Mouse (Mus musculus) lung, adult 2 months (tissue): ENCODE measurements around the gene Ccdc28a. TPM values are rescaled to one million over a fixed set of nuclear protein-coding genes. Genes with fewer than 3 reads are reported as not detected.

Source experiments
- DNase-seq: peaks from one replicate; pipeline ENCODE4 v3.0.0; 2022
- H3K4me1 ChIP-seq: fragments of 200-500 bp; 2 replicates; pipeline ENCODE4 v1.6.1; 2011; ENCODE audit warnings: low read length; ENCODE audit not compliant: control insufficient read depth, insufficient read depth
- H3K4me3 ChIP-seq: fragments of 200-500 bp; replicated peaks from 2 replicates; pipeline ENCODE3; 2011; ENCODE audit warnings: low read depth, mild to moderate bottlenecking, control low read depth, low read length; ENCODE audit errors: extremely low read depth
- CTCF ChIP-seq: fragments of 200-500 bp; IDR thresholded peaks from 2 replicates; pipeline ENCODE4 v1.5.1; 2011; ENCODE audit warnings: mild to moderate bottlenecking, low read length, control low read depth; ENCODE audit not compliant: insufficient read depth
- POLR2A ChIP-seq: fragments of 200-500 bp; IDR thresholded peaks from 2 replicates; pipeline ENCODE4 v1.6.1; 2011; ENCODE audit warnings: low read depth, mild to moderate bottlenecking, control low read depth, low read length, borderline replicate concordance; ENCODE audit errors: extremely low read depth
- WGBS: fragments of 180-500 bp; shearing (Covaris S2); methylation state at CpG from one replicate; pipeline ENCODE4 v1.1.7; 2018; 5-methylcytosine and 5-hydroxymethylcytosine counted together
- polyA plus RNA-seq: library from polyadenylated mRNA; depleted of rRNA; stranded (reverse); fragments of >200 nt; gene quantifications from 2 replicates; pipeline ENCODE4 v1.2.3, GENCODE M21; 2012

Gene Ccdc28a
- polyA plus RNA-seq, 1 experiment, result 13.7 TPM

- Histone ChIP-seq H3K4me3 (no peak overlapping the region), H3K4me1 (peaks cover 4% of the 10 kb centered on the region)
- WGBS, result 73% methylated on average over 5 of the region's 5 CpGs
- DNase-seq, result no peak
- TF ChIP-seq POLR2A (no peak), CTCF (no peak)
Observed at GRCm38 (mm10) chr10:18198286-18199015, 36.3 kb downstream of the Ccdc28a start.

DNA sequence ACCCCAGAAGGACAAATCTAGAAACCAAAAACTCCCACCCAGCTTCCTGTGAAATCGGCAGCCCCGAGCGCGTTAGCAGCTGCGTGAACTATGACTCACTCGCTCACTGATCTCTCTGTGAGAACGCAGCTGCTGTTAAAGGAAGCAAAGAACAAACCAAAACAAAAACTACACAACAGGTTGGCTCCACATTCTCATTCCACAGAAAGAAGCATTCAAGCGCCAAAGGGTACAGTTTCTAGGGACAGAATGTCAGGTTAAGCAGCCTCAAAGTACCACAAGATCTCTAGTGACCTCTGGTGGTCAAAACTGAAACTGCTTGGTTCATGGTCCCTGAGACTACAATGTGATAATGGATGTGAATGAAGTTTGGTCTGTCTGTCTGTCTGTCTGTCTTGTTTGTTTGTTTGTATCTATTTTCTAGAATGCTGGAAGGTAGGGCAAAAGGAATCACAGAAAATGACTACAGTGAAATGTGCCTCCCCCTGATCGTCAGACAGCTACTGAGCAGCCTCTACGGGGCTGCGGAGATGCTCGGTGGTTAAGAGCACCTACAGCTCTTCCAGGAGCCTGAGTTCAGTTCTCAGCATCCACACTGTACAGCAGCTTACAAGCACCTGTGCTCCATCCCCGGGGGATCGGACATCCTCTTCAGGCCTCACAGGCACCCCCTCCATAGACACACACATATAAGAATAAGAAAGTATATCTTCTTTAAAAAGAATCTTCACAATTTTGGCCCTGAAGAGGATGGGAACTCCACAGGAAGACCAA lies 37.4 kb downstream of the Ccdc28a start:
- peak; percentile 45 for DNase-seq
- TF ChIP-seq POLR2A (no peak), CTCF (peak; percentile 55)
- WGBS, result 41% methylated on average over 14 of the region's 14 CpGs
- peak overlapping the region; percentile 52 for H3K4me3 ChIP-seq
- peaks cover 4% of the 10 kb centered on the region for H3K4me1 ChIP-seq

DNA sequence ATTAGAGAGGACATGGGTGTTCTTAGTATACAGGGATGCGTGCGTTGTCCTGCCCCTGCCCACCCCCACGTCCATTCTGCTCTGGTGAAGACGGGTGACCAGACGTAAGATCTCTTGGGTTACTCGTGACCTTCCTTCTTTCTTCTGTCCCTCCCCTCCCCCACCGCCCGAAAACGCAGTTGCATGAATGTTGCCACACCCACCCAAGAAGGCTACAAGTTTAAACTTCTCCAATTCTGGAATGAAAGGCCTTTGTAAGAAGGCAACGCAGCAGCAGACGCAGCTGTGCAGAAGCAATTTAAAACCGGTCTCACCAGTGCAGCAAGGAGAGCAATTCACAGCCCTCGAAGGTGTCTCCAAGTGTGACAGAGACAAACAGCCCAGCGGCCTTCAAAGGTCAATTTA lies 40.1 kb downstream of the Ccdc28a start:
- no peak for DNase-seq
- Histone ChIP-seq H3K4me1 (peaks cover 7% of the 10 kb centered on the region), H3K4me3 (no peak overlapping the region)
- TF ChIP-seq CTCF (no peak), POLR2A (no peak)
- 45% methylated on average over 14 of the region's 14 CpGs for WGBS

DNA sequence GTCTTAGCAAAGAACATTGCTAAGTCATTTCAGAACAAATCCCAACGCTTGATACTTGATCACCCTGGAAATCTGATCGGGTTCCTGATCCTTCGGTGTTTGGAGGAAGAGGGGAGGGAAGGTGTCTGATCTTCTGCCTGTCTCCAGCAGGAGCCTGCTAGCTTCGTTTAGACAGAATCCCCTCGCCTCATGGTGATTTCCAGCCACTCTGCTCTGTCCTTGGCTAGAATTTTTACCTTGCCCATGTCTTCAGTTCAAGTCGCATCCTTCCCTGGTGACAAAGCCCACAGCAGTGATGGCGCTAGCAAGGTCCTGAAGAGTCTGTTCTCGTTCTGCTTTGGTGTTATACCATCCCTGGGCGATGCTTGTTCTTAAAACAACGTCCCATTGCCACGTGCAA lies 40.6 kb downstream of the Ccdc28a start:
- WGBS, result 69% methylated on average over 11 of the region's 11 CpGs
- no peak for DNase-seq

GRCm38 (mm10) chr10:18193221-18193620 lies 41.6 kb downstream of the Ccdc28a start:
- DNase-seq, result no peak
- Histone ChIP-seq H3K4me3 (no peak overlapping the region), H3K4me1 (peaks cover 7% of the 10 kb centered on the region)
- WGBS, result 22% methylated on average over 11 of the region's 11 CpGs
- TF ChIP-seq POLR2A (no peak), CTCF (no peak)

More for the DNA sequence above, 40.6 kb downstream of the Ccdc28a start:
- TF ChIP-seq POLR2A (no peak), CTCF (no peak)
- no peak overlapping the region for H3K4me3 ChIP-seq
- H3K4me1 ChIP-seq, result peaks cover 7% of the 10 kb centered on the region

DNA sequence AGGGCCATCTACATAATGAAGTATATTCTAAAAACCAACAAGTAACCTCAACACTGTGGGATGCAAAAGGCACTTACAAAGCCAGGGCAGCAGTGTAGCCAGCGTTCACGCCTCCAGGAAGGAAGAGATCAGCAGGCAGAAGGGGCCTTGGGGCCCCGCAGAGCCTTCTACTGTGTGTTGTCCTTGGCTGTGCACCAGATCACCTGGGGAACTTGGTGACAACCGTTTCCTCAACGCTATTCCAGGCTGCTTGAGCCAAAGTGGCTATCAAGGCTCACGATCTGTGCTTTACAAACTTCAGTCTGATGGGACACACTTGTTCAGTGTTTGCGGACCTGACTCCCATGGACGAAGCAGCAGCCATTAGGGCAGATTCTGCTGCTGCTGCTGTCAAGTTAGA lies 43.1 kb downstream of the Ccdc28a start:
- DNase-seq, result no peak
- TF ChIP-seq POLR2A, result no peak
- no peak for TF ChIP-seq CTCF
- Histone ChIP-seq H3K4me3 (no peak overlapping the region), H3K4me1 (peaks cover 3% of the 10 kb centered on the region; the same call in 1 of the 2 replicates)
- WGBS, result 23% methylated on average over 8 of the region's 8 CpGs

- 80% methylated on average over 4 of the region's 4 CpGs for WGBS
- H3K4me3 ChIP-seq, result no peak overlapping the region
- peaks cover 3% of the 10 kb centered on the region; the same call in 1 of the 2 replicates for H3K4me1 ChIP-seq
- TF ChIP-seq CTCF (no peak), POLR2A (no peak)
- no peak for DNase-seq
Observed at GRCm38 (mm10) chr10:18189498-18189897, 45.3 kb downstream of the Ccdc28a start.

DNA sequence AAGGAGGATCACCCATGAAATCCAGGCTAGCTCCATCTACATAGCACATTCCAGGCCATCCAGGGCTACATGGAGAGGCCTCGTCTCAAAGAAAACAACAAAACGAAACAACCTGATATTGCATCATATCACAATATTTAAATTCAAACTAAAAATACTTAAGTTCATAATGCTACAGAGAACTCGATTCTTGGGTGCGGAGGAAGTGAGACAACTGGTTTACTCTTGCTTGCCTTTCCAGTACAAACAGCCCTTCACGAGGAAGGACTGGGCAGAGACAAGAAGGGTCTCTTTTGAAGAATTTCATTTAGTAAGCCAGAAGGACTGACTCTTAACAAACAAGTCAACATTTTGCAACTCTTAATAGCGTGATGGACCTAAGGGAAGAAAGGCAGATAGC lies 46.2 kb downstream of the Ccdc28a start:
- Histone ChIP-seq H3K4me1 (peaks cover 3% of the 10 kb centered on the region; the same call in 1 of the 2 replicates), H3K4me3 (no peak overlapping the region)
- 61% methylated on average over 6 of the region's 6 CpGs for WGBS
- TF ChIP-seq CTCF, result no peak
- no peak for TF ChIP-seq POLR2A
- no peak for DNase-seq

GRCm38 (mm10) chr10:18182246-18182645 lies 52.6 kb downstream of the Ccdc28a start:
- Histone ChIP-seq H3K4me3 (no peak overlapping the region), H3K4me1 (no peaks in the 10 kb centered on the region)
- WGBS, result 72% methylated on average over 5 of the region's 5 CpGs
- no peak for DNase-seq
- TF ChIP-seq POLR2A, result no peak
